Mouse (Mus musculus) lung, postnatal 0 days (tissue): ENCODE data around the gene Lbx1.

ENCODE experiments used
- CTCF ChIP-seq: IDR thresholded peaks from 2 replicates; pipeline ENCODE4 v1.5.1; 2016; ENCODE audit warnings: antibody characterized with exemption, mild to moderate bottlenecking
- EP300 ChIP-seq: IDR thresholded peaks from 2 replicates; pipeline ENCODE4 v1.6.1; 2016; ENCODE audit warnings: antibody characterized with exemption, mild to moderate bottlenecking, control low read depth

DNA sequence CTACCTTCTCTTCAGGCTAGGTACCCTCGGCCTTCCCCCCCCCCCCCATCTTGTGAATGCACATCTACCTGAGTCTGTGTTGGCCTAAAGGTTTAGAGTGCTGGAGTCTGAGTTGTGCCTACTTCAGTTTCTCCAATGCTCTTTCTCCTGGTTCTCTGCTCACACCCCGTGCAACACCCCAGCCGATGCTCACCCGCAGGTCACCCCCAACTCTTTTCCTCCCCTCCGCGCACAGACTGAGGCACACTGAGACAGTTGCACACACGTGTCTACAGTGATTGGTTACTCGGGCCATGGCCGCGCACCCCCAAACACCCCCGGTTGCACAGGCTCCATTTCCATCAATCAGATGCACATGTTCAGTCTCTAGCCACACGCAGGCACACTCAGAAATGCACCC lies 7.5 kb downstream of the Lbx1 start:
- TF ChIP-seq CTCF (no peak), EP300 (no peak)
